In genomic region chr13:95177326-95177725, GRCm38 (mm10) we compare ENCODE assay signal across 16 mouse cellular contexts.
A peak's percentile ranks its signal among the peaks of the same experiment; 100 is the strongest.
DNase-seq lines count a peak whose midpoint lies in the region; ATAC-seq and TF ChIP-seq lines count a peak whose summit lies in the region.
"Had no signal": no experiment of that assay in that cellular context is flagged by ENCODE, and none has a peak within 500 bp of the region (broad histone marks: within the 10 kb centered on the region; RNA-seq: fewer than 3 reads in every experiment).

No protein-coding gene starts in this region.

- H3K4me2 ChIP-seq in hindbrain, postnatal 0 days (ENCODE audit: low read depth, low read length): no peak overlapping the region
- no peak overlapping the region for H3K4me2 ChIP-seq in hindbrain, embryonic 14.5 days (replicated peaks)
- H3K4me2 ChIP-seq: forebrain, embryonic 13.5 days; heart, embryonic 15.5 days; hindbrain, embryonic 12.5 days; liver, embryonic 12.5 days had no signal

- DNase-seq in hindbrain, postnatal 0 days (ENCODE audit: low spot score): peak; percentile 18
- no peak for DNase-seq in hindbrain, embryonic 14.5 days (ENCODE audit: low spot score)
- DNase-seq in ovary, postnatal 36 days (ENCODE audit: low spot score): peak; percentile 25
- DNase-seq in ovary, postnatal 10 days (ENCODE audit: low spot score): no peak
- peak; percentile 50 for DNase-seq in adrenal gland, postnatal 14 days
- no peak for DNase-seq in kidney, adult 8-10 months
- DNase-seq: cerebellum, adult 2 months; gastrocnemius, adult 2 months; kidney, adult 18-20 months had no signal

- H3K9ac ChIP-seq in hindbrain, postnatal 0 days (replicated peaks; ENCODE audit: low read length): no peak overlapping the region
- no peak overlapping the region for H3K9ac ChIP-seq in hindbrain, embryonic 14.5 days
- H3K9ac ChIP-seq: forebrain, embryonic 13.5 days; heart, embryonic 15.5 days; hindbrain, embryonic 12.5 days; liver, embryonic 12.5 days had no signal

- no peak overlapping the region for H3K4me3 ChIP-seq in hindbrain, postnatal 0 days (ENCODE audit: low read length)
- H3K4me3 ChIP-seq in hindbrain, embryonic 14.5 days (replicated peaks; ENCODE audit: low read length): no peak overlapping the region
- H3K4me3 ChIP-seq in cortical plate, adult 2 months (ENCODE audit: insufficient read depth, low read length): no peak overlapping the region
- H3K4me3 ChIP-seq: forebrain, embryonic 13.5 days; gastrocnemius, adult 2 months; heart, embryonic 15.5 days; hindbrain, embryonic 12.5 days; limb, embryonic 10.5 days; liver, embryonic 12.5 days had no signal

- H3K36me3 ChIP-seq in hindbrain, postnatal 0 days (ENCODE audit: insufficient read depth, low read length): no peaks in the 10 kb centered on the region
- no peaks in the 10 kb centered on the region for H3K36me3 ChIP-seq in hindbrain, embryonic 14.5 days (replicated peaks; ENCODE audit: control insufficient read depth, insufficient read depth)
- H3K36me3 ChIP-seq: G1E; heart, embryonic 15.5 days; hindbrain, embryonic 12.5 days; limb, embryonic 10.5 days; liver, embryonic 12.5 days had no signal

- 52% methylated on average over 9 of the region's 9 CpGs for WGBS in hindbrain, postnatal 0 days
- 60% methylated on average over 9 of the region's 9 CpGs for WGBS in hindbrain, embryonic 14.5 days

- H3K27me3 ChIP-seq in hindbrain, postnatal 0 days (ENCODE audit: insufficient read depth, low read length): no peaks in the 10 kb centered on the region
- H3K27me3 ChIP-seq in hindbrain, embryonic 14.5 days (ENCODE audit: control insufficient read depth, insufficient read depth, low read length): no peaks in the 10 kb centered on the region
- H3K27me3 ChIP-seq: forebrain, embryonic 13.5 days; heart, embryonic 15.5 days; hindbrain, embryonic 12.5 days; liver, embryonic 12.5 days had no signal

- ATAC-seq in hindbrain, postnatal 0 days: 0 out of 2 replicates have a peak, but pooled peaks have one; percentile 24
- ATAC-seq in hindbrain, embryonic 14.5 days (ENCODE audit: low FRiP score): no peak
- ATAC-seq: forebrain, embryonic 13.5 days; liver, embryonic 12.5 days had no signal

- H3K27ac ChIP-seq in hindbrain, postnatal 0 days: peak overlapping the region; percentile 26; the same call in 1 of the 2 replicates
- H3K27ac ChIP-seq in hindbrain, embryonic 14.5 days: no peak overlapping the region
- peak overlapping the region; percentile 79 for H3K27ac ChIP-seq in cortical plate, adult 2 months (ENCODE audit: insufficient read depth, low read length)
- H3K27ac ChIP-seq: forebrain, embryonic 13.5 days; gastrocnemius, adult 2 months; heart, embryonic 15.5 days; hindbrain, embryonic 12.5 days; limb, embryonic 10.5 days; liver, embryonic 12.5 days had no signal

- TF ChIP-seq POLR2A in cortical plate, adult 2 months (IDR thresholded peaks at IDR 0.05; ENCODE audit: extremely low read depth, insufficient read depth, low read length): no peak

- no peak for TF ChIP-seq CTCF in hindbrain, postnatal 0 days (IDR thresholded peaks at IDR 0.05; ENCODE audit: low read depth)
- no peak for TF ChIP-seq CTCF in cortical plate, adult 2 months (IDR thresholded peaks at IDR 0.05; ENCODE audit: extremely low read depth, insufficient read depth, low read length)

- 0 out of 2 replicates have a peak, but pooled peaks cover 4% of the 10 kb centered on the region for H3K4me1 ChIP-seq in hindbrain, postnatal 0 days (ENCODE audit: insufficient read depth, low read length)
- no peaks in the 10 kb centered on the region for H3K4me1 ChIP-seq in hindbrain, embryonic 14.5 days (replicated peaks; ENCODE audit: control insufficient read depth, insufficient read depth, low read length)
- H3K4me1 ChIP-seq in cortical plate, adult 2 months (ENCODE audit: control insufficient read depth, insufficient read depth, low read length): peaks cover 16% of the 10 kb centered on the region
- H3K4me1 ChIP-seq: forebrain, embryonic 13.5 days; hindbrain, embryonic 12.5 days; limb, embryonic 10.5 days; liver, embryonic 12.5 days had no signal

- H3K9me3 ChIP-seq in hindbrain, postnatal 0 days (ENCODE audit: low read length): no peaks in the 10 kb centered on the region
- no peaks in the 10 kb centered on the region for H3K9me3 ChIP-seq in hindbrain, embryonic 14.5 days (ENCODE audit: control insufficient read depth, low read length)
- H3K9me3 ChIP-seq: forebrain, embryonic 13.5 days; G1E; heart, embryonic 15.5 days; hindbrain, embryonic 12.5 days; limb, embryonic 10.5 days; liver, embryonic 12.5 days had no signal

Comparison
In these comparisons a context has a peak if more than half of its experiments do, and no peak if none do; other contexts are left out.
1. DNase-seq: peak in hindbrain, postnatal 0 days (single experiment), ovary, postnatal 36 days (single experiment) and adrenal gland, postnatal 14 days (single experiment); none in hindbrain, embryonic 14.5 days (single experiment), ovary, postnatal 10 days (single experiment) and kidney, adult 8-10 months (0 of 2).